Mouse (Mus musculus): Measurements from ENCODE around the gene Adra1b.

GRCm38 (mm10) chr11:43770110-43770509, 130.9 kb downstream of the Adra1b start:
- TF ChIP-seq ZMIZ1 (IDR thresholded peaks at IDR 0.05; ENCODE audit: low read depth, low read length) (no peak), KAT2A (conservative IDR thresholded peaks at IDR 0.05; ENCODE audit: low read depth, low read length) (no peak), UBTF (IDR thresholded peaks at IDR 0.05; ENCODE audit: borderline replicate concordance, insufficient read depth, low read depth, low read length) (no peak), MAZ (IDR thresholded peaks at IDR 0.05; ENCODE audit: low read depth, low read length) (no peak), CTCF (IDR thresholded peaks at IDR 0.05 in 2 of 3, conservative IDR thresholded peaks at IDR 0.05 in 1 of 3; ENCODE audit: control insufficient read depth in 1 of 3, insufficient read depth in 1 of 3, low read depth in 2 of 3, low read length in 3 of 3, poor library complexity in 1 of 3, severe bottlenecking in 1 of 3) (no peak), TCF12 (IDR thresholded peaks at IDR 0.05; ENCODE audit: low read depth, low read length) (no peak), GATA1 (IDR thresholded peaks at IDR 0.05; ENCODE audit: low read depth, low read length) (no peak), POLR2A (IDR thresholded peaks at IDR 0.05; ENCODE audit: control insufficient read depth in 1 of 2, insufficient read depth in 1 of 2, low read depth in 1 of 2, low read length in 2 of 2, poor library complexity in 1 of 2) (no peak)

Measured in MEL (cell line).